Mouse (Mus musculus) gastrocnemius, adult 8-10 months (tissue): ENCODE measurements at regions not wholly inside any gene's neighbourhood (a gene's known extent, or its start where the extent isn't known, plus 50 kb on each side); places are given as distances from the start of the nearest gene placed in this dataset.
"Not testable (repeated sequence)": the region's sequence is repeated elsewhere in the genome, so short reads cannot be mapped to it uniquely, and the experiment has no call there.

ENCODE experiments used
- DNase-seq, 2 experiments: peaks; one replicate each; pipeline ENCODE4 v3.0.0; 2022; ENCODE audit warnings: low spot score in 2 of 2

GRCm38 (mm10) chr7:73025640-73026039 is 349.7 kb upstream of the Rgma start:
- no peak for DNase-seq

- DNase-seq: no peak
Measured at GRCm38 (mm10) chr7:73028952-73029351, 346.4 kb upstream of the Rgma start.

- DNase-seq: no peak
Measured at GRCm38 (mm10) chr7:73031407-73031806, 343.9 kb upstream of the Rgma start.

- no peak for DNase-seq
Measured at GRCm38 (mm10) chr7:73032316-73032980, 342.9 kb upstream of the Rgma start.

- DNase-seq: peak; percentile 55 to 79
Measured at GRCm38 (mm10) chr7:73036801-73037555, 338.3 kb upstream of the Rgma start.

- DNase-seq: no peak
Measured at GRCm38 (mm10) chr7:73037638-73038037, 337.7 kb upstream of the Rgma start.

- DNase-seq: no peak
Measured at GRCm38 (mm10) chr7:73039921-73040320, 335.4 kb upstream of the Rgma start.

- no peak for DNase-seq
Measured at GRCm38 (mm10) chr7:73044316-73044715, 331.0 kb upstream of the Rgma start.

GRCm38 (mm10) chr7:73055891-73056290 is 319.4 kb upstream of the Rgma start:
- no peak for DNase-seq

GRCm38 (mm10) chr7:73063556-73063955 is 311.8 kb upstream of the Rgma start:
- no peak for DNase-seq

GRCm38 (mm10) chr7:73068534-73068933 is 306.8 kb upstream of the Rgma start:
- no peak for DNase-seq

- DNase-seq: no peak
Measured at GRCm38 (mm10) chr7:73069352-73069751, 306.0 kb upstream of the Rgma start.

GRCm38 (mm10) chr7:73075391-73075790 is 299.9 kb upstream of the Rgma start:
- not testable (repeated sequence) for DNase-seq

GRCm38 (mm10) chr7:73087496-73088185 is 287.7 kb upstream of the Rgma start:
- no peak for DNase-seq

GRCm38 (mm10) chr7:73088321-73088720 is 287.0 kb upstream of the Rgma start:
- DNase-seq: no peak

- DNase-seq: no peak
Measured at GRCm38 (mm10) chr7:73091758-73092157, 283.6 kb upstream of the Rgma start.

- no peak for DNase-seq
Measured at GRCm38 (mm10) chr7:73094059-73094458, 281.2 kb upstream of the Rgma start.

GRCm38 (mm10) chr7:73118871-73119270 is 256.4 kb upstream of the Rgma start:
- peak; percentile 40 to 46 for DNase-seq

GRCm38 (mm10) chr7:73120276-73120675 is 255.0 kb upstream of the Rgma start:
- DNase-seq: no peak

- DNase-seq: no peak
Measured at GRCm38 (mm10) chr7:73124976-73125375, 250.3 kb upstream of the Rgma start.

GRCm38 (mm10) chr7:73125864-73126263 is 249.4 kb upstream of the Rgma start:
- DNase-seq: no peak

- DNase-seq: no peak
Measured at GRCm38 (mm10) chr7:73135786-73136185, 239.5 kb upstream of the Rgma start.
